Mouse (Mus musculus) cerebellum, postnatal 14 days (tissue): ENCODE data around the gene P2ry2.

ENCODE experiments used
- DNase-seq, 2 experiments: peaks; one replicate each; pipeline ENCODE4 v3.0.0; 2021; ENCODE audit warnings: mixed read lengths in 2 of 2

The P2ry2 gene

DNA sequence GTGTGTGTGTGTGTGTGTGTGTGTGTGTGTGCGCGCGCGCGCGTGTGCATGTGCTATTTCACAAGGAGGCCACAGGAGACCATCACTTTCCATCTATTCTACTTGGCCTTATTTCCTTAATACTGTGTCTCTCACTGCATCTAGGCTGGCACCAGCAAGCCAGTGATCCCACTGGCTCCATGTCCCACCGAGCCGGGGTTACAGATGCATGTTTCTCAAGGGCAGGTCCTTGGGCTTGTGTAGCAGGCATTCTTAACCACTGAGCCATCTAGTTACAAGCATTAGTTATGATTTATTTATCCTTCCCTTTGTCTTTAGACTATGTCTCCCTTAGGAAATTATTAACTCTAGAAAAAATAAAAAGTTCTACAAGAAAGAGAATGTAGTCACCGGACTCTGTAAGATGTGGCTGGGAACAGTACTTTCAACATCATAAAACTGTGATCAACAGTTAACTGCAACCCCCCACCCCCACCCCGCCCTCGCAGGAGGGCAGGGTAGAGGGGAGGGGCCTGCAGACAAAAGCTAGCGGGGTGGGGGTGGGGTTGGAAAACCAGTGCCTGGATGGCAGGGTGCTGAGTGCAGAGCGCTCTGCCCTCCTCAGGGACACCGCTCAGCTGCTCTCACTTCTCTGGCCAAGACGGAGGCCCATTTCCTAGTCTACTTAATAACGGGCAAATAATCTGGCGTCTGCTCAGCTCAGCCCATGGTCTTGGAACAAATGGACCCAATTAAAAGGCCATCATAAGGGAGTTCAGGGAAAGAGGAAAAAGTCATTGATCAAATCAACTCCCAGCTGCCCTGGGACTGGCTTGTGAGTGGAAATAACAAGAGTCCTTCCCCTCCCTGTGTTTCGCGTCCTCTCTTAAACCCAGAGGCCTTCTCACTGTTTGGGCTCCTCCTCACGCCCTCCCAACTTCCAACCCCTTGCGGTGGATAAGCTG is 27.9 kb downstream of the P2ry2 start:
- peak; percentile 30 to 32 for DNase-seq

DNA sequence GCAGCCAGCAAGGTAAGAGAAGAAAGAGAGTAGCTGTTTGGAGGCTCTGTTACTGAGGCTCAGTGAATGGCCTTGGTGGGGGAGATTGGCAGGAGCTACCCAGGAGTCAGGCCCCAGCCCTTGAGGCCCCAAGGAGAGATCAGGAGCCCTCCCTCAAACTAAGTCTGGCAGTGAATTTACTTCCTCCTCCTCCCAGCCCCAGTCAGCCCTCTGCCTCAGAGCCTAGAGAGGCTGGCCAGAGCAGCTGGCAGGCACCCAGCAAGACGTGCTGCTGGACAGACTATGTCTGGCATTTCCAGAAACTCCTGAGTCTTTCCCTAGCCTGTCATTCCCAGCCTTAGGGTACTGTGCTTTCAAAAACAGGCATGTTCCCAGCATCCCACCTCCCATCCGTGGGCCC is 33.5 kb downstream of the P2ry2 start:
- DNase-seq, result peak; percentile 56 to 70

DNA sequence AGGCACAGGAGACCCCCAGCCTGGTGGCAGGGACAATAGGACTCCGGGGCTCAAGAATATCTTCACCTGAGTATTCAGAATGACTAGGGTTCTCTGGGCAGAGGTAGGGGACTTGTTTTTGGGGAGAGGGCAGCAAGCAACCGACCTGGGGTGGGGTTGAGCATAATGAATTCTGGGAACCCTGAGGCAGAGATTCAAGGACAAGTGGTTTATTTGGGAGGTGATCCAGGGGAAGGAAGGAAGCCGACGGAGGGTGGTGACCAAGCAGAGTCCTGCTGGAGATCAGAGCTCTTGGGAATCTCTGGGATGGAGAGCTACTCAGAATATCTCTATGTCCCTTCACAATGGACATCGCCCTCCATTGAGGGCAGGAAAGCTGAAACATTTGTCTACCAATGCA is 34.5 kb downstream of the P2ry2 start:
- no peak for DNase-seq

DNA sequence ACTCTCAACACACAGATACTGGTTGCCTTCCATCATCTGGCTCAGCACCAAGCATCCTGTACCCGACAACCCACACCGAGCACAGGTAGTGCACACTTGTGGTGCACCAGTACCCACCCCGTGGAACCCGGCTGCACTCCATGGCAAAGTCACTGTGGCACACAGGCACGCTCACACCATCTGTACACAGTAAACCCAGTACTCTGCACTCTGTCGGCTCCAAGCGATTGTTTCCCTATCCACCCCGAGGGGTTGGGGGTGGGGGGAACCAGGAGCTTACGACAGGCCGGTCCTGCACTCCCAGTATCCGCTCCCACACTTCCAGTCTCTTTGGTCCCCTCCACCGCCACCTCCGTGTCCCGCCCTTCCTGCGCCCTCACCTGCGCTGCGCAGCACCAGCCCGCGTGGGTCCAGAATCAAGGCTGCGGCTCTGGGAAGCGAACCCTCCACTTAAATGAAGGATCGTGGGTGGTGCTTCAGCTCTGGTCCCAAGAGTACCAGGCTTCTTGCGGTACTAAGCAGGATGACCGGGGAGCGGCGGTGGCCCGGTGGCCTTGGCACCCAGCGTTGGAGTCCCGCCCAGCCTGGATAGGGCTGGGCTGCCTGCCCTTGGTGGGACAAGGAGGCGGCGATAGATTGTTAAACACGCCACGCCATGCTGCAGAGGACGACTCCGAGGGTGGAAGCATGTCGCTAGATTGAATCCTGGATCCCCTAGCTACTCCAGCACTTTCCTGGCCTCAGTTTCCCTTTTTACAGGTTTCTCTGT is 38.3 kb downstream of the P2ry2 start, which contains the start of gene P2ry6:
Gene P2ry6 (minus strand): TSS at position 515 of the 769 bp plus-strand sequence.
- DNase-seq, result peak; percentile 38 to 59

DNA sequence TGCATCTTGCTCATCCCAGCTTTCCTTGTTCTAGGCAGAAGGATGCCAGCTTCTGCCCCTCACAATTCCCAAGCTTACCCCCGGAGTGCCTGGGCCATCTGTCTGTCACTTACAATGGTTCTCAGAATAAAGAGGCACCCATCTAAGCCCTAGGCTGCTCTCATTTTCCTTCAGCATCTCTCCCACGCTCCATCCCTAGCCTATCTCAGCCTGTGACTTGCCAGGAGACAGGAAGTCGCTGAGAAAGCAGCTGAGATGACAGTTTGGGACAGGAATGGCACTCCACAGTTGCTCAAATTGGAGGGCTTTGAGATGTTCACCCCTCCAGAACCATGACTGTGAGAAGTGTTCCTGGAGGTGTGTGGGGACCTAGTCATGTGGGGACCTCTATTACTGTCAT is 39.8 kb downstream of the P2ry2 start:
- no peak for DNase-seq

DNA sequence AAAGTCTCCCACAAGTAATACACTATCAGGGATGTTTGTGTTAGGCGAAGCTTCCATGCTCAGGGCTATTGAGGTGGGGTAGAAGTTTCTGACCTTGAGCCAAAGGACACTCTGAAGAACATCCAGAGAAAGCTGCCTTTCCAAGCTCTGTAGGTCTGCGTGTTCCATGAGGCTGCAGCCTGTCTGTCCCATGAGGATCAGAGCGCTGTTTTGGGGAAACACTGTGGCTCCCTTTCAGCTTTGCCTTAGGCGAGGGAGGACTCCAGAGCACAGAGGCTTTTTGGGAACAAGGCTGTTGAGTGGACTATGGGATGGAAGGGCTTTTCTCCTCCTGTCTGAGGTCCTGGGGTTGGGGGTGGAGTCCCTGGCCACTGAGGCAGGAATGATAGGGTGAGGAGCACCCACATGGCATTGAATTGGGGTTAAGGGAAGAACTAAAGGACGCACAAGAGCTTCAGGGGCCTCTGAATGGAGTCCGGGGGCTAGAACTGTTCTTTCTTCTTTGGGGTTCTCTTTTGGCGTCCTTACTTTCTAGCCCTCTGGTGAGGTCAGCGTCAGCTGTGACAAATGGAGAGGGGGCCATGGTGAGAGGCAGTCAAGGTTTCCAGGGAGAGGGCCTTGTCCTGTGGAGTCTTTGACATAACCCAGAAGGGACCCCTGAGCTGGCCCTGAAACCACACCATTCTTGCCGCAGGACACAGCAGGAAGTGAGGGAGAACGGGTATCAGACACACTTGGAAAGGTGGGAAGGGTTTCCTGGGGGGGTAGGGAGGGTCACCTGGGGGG is 43.6 kb downstream of the P2ry2 start:
- no peak for DNase-seq

DNA sequence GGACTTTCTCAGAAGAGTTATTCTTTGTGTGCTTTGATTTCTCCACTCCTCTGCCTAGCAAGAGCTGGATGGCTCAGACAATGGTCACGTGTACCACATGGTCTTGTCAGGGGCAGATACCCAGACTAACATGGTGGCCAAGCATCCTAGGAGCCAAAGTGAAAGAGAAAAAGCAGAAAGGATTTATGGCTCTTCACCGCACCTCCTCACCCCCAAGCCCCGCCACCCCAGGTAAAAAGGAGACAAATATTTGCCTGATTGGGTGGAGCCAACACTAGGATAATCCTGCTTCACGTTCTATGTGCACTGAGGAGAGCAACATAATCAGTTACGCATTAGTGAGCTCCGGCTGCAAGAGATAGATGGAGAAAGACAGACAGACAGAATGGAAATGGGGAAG is 44.3 kb downstream of the P2ry2 start:
- no peak for DNase-seq

DNA sequence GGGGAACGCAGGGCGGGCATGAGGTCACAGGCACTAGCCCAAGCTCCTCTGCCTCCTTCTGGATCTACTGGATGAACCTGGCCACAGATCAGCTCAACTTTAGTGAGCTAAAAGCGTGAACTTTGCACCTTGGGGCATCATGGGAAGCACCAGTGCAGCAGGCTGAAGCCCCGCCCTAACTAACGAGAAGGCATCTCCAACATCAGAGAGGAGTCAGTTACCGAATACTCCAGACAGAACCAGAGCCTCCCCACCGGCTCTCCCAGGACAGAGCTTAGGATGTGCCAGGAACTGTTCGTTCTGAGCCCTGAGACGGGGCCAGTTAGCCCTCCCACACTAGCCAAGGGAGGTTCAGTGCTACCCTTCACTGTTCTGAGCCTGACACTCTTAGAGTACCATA is 44.8 kb downstream of the P2ry2 start:
- no peak for DNase-seq

DNA sequence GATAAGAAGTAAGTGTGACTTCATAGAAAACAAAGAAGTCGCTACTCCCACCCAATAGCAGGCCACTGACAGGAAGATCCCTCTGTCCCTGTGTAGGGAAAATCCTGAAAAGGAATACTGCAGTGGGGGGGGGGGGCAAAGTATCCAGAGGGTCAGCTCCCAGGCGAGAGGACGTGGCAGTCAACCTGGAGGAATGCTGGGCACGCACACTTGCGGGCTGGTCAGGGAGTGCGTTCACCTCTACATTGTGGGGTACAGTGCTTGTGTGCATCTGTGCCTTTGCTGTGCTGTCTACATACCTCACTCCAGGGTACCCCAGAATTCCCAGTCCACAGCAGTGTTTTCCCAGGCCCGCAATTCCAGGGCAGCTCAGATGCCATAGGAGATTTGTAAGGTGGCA is 46.7 kb downstream of the P2ry2 start:
- DNase-seq, result no peak

DNA sequence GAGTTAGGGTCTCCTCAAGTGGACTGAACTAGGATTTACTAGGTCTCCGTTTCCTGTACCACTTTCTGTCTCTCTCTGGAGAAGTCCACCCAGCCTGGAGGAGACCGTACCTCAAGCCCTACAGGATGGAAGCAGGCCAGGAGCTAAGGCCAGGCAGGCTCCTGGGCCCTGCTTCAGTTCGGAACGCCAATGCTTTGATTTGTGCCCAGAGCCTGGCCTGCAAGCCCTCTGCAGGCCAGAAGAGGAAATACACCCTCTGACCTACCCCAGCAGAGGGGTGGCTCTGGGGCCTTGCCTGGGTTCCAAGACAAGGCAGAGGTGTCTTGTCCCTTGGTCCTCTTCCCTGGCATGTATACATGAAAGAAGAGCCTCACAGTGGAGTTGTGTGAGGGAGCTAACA is 47.6 kb downstream of the P2ry2 start:
- DNase-seq, result peak; percentile 71 to 72

DNA sequence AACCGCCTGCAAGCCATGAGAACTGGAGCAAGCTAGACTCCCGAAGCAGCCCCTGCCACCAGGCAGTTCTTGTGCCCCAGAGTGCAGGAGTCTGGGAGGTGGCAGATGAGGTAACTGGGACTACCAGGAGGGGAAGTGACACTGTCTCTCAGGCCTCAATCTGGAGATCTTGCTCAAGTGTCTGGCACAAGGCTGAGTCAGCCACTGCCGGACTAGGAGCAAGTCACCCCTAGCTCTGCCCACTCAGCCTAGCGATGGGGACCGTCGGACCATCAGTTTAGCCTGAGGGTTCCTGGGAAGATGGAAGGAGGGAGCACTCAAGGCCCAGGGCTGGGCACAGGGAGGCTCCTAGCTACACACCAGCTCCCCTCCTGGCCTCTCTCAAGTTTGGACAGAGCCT is 48.4 kb downstream of the P2ry2 start:
- DNase-seq, result no peak

DNA sequence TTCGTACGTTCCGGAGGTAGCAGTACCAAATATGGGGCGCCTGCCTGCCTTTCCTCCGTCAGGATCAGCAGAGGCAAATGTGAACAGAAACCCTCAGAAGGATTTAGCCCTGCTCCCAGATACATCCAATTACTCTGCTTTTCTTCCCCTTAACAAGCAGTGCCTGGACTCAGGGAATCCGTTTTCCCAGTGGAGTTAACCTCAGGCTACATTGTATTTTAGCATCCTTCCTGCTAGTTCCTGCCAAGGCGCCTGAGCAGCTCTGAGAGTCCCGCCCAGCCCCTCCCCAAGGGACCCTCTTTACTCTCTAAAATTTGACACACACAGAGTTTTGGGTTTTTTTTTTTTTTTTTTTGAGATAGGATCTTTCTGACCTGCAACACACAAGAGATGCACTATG is 49.3 kb downstream of the P2ry2 start:
- DNase-seq, result no peak

DNA sequence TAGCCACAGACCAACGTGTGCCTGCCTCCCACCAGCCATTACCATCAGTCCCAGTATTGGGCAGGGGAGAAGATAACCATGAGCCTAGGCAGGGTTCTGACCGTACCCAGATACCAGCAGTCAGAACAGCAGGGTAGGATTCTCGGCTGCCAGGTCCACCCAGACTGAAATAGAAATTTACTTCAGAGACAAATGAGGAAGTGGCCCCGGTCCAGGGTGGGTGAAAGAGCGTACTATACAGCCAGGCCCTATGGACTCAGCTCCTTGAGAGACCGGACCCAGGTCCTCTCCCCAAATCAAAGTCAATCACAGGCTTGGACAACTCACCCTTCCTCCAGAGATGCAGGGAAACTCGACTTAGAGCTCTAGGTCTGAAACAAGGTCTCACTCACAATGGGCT is 51.5 kb downstream of the P2ry2 start:
- DNase-seq, result peak in 1 of 2 experiments; percentile 33

DNA sequence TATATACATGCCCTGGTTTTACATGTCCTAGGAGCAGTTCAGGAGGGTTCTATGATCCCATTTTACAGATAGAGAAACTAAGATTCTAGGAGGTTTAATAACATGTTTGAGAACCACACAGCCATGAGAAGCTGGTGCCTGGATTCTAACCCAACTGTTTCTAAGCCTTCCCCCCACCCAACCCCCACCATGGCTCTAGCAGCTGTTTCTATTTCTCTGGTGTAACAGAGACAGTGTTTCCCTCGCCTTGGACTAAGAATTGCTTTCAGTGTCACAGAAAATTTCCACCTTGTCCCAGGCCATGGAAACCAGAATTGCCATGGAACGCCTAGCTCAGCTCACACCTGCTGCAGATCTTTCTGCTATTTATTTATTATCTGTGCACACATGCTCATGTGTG is 52.2 kb downstream of the P2ry2 start:
- no peak for DNase-seq

DNA sequence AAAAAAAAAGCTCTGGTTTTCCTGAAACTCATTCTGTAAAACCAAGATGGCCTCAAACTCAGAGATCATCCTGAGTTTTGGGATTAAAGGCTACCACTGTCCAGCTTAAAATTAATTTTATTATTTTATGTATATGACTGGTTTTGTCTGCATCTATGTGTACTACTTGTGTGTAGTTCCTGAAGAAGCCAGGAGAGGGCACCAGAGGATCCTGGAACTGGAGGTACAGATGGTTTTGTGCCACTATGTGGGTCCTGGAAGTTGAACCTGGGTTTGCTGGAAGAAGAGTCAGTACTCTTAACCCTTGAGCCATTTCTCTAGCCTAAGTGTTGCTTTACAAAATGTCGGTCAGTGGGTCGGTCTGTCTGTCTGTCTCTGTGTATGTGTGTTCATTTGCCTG is 54.2 kb downstream of the P2ry2 start:
- DNase-seq, result peak in 1 of 2 experiments; percentile 49

DNA sequence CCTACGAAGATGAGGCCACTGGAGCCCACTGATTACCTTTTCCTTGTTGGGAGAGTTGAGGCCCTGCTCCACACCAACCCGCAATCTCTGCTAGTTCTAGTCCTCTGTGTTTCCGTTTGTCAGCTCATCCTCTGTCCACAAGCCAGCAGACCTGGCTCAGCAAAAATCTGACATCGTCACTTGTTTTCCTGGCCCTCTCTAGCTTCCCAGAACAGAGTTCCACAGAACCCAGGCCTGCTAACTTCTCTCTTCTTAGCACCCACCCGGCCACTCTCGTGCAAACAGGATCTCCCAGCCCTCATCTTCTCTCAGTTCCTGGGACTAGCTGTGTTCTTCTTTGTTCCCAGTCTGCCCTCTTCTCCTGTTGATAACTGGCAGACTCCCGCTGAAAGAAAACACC is 60.0 kb downstream of the P2ry2 start:
- no peak for DNase-seq

DNA sequence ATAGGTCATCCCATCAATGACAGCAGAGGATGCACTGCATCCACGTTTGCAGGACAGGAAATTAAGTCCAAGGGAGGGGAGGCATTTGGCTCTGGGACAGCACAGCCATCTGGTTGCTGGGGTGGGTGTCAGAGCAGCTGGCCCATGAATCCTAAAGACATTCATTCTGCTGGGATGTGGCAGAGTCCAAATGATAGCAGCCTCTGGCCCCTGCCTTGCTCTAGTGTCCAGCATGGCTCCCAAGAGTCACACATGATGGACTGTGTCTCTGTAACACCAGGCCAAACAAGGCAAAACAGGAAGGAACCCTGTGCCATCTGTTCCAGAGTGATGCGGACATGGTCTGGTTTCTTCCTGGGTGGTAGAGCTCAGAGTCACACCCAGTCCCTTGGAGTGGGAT is 60.8 kb downstream of the P2ry2 start:
- peak in 1 of 2 experiments; percentile 57 for DNase-seq

DNA sequence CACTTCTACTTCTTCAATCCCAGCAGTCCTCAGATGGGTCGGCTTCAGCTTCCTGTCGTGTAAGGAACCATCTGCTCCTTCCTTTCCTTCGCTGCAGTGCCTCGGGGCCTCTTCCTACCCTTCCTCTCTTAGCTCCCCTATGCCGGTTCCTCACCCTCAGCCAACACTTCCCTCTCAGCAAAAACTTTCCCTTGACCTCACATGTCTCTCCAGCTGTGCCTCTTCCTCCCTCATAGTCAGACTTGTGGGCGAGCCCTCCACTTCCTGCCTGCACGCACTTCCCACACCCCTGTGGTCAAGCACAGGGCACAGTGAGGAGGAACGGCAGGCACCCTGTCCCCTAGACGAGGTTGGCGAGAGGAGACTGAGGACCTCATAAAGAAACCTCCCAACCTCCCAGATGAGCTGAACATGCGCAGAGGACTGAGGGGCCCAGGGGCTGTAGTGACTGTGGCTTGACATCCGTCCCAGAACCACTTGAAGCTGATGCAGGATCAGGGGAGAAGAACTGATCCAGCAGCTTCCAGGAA is 62.1 kb downstream of the P2ry2 start:
- DNase-seq, result no peak

DNA sequence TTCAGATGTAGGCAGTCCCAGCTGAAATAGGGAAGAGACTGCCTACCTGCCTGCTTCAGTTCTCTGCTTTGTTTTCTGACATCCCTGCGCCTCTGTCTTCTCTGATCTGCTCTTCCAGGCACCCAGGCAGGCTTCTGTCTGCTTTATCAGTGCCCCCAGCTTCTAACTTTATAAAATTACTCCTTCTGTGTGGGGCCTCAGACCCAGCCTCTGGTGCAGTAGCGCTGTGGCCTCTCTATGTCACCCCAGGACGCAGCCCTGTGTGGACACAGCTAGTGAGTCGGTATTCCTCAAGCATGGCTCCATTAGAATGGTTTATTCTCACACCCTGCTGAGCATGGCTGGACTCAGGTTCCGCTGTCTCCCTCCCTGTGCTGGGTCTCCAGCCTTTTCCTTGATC is 62.6 kb downstream of the P2ry2 start:
- DNase-seq, result no peak
